Mouse (Mus musculus): ENCODE measurements around the gene Map7. TPM values are rescaled to one million over a fixed set of nuclear protein-coding genes. Genes with fewer than 3 reads are reported as not detected.

The Map7 gene
- 10.3 and 10.6 TPM in 2 replicates for polyA plus RNA-seq (2015; fragmentation: Nextera tagmentation; extraction: Ambion mirVana)

DNA sequence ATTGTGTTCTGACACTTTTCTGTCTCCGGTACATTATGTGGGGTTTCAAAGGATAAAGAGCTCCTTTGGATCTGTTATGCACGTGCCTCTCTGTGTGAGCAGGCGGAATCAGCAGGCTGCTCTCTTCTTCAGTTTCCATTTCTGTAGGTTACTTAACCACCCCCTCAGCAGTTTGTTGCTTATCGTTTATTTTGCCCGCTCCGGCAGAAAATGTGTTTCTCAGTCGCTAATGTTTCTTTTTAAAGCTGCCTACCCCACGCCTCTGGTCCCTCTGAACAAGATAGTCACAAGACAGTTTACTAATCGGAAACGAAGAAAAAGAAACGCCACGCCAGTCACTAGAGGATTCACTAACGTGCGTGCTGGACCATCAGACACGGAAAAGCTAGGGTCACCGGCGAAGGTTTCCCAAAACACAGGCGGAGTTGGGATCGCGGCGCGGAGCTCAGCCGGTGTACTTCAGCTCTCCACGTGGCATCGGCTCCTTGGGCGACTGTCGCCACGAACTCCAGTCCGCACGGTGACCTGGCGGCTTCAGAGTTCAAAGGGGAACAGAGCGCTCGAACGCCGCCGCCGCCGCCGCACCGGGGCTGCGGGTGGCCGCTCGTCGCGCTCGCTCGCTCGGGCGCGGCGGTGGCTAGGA, at the start of gene Map7:
Map7 (plus strand) TSS at position 342 of the 643 bp plus-strand sequence.
- Histone ChIP-seq H3K4me2 (peak within 1 kb of the TSS; percentile 93), H3K9ac (peak within 1 kb of the TSS; percentile 71), H3K4me3 (peak within 1 kb of the TSS; percentile 71), H3K36me3 (no peaks in the 10 kb centered on the region), H3K27me3 (peaks cover 59% of the 10 kb centered on the region), H3K9me3 (no peaks in the 10 kb centered on the region), H3K27ac (peak within 1 kb of the TSS; percentile 18; the same call in 1 of the 2 replicates), H3K4me1 (replicated peaks) (peaks cover 23% of the 10 kb centered on the region)
- WGBS, result 3% methylated on average over 51 of the region's 51 CpGs
- peak; percentile 29 for ATAC-seq (ENCODE audit: low FRiP score)

DNA sequence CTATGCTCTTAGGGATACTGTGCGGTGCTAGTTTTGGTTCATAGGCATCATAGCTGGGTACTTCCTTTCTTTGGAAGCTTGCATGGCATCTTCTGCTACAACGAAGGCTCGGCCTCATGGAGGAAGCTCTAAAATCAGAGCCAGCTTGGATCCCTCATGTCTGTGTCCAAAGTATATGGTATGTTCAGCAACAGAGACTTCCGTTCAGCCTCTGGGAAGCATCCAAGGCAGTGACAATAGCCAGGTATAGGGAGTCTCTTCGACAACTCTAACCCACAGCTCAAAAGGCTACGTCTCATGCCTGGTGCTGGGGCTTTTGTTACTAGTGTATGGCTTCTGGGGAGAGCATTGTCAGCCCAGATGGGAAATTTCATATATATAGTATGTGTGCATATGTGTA, 46.8 kb upstream of the Map7 start:
- Histone ChIP-seq H3K4me1 (replicated peaks) (no peaks in the 10 kb centered on the region), H3K4me2 (no peak overlapping the region), H3K4me3 (no peak overlapping the region), H3K27me3 (no peaks in the 10 kb centered on the region), H3K9me3 (no peaks in the 10 kb centered on the region), H3K9ac (no peak overlapping the region), H3K36me3 (no peaks in the 10 kb centered on the region), H3K27ac (no peak overlapping the region)
- no peak for ATAC-seq (ENCODE audit: low FRiP score)
- 95% methylated on average over 6 of the region's 6 CpGs for WGBS

DNA sequence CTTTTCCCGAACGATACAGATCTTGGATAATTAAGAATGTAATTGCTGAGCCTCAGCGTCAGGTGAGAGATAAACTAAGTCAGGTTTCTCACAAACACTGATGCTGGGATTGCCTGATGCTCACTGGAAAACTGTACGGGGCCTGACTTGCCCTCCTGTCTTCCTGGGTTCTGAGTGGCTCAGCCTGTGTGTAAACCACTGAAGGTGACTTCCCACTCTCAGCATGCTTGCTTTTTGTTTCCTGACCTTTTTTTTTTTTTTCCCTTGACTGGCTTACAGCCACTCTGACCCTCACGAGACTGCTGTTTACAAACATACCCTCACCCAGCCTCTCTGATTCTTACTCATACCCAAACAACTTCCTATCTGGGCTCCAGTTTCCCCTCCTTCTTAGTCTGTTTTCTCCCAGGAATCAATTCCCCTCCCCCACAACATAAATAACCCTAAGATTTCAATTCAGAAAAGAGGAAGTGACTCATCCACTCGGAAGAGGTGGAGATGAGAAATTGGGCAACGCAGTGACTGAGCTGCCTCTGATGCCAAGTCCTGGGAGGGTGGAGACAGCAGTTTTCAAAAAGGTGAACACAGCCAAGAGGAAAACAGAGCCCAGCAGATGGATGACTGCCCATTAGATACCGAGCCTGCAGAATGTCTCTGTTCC, 43.9 kb upstream of the Map7 start:
- Histone ChIP-seq H3K27ac (no peak overlapping the region), H3K27me3 (no peaks in the 10 kb centered on the region), H3K4me1 (replicated peaks) (no peaks in the 10 kb centered on the region), H3K9me3 (no peaks in the 10 kb centered on the region), H3K4me3 (no peak overlapping the region), H3K4me2 (no peak overlapping the region), H3K36me3 (no peaks in the 10 kb centered on the region), H3K9ac (no peak overlapping the region)
- 80% methylated on average over 8 of the region's 8 CpGs for WGBS
- ATAC-seq (ENCODE audit: low FRiP score), result no peak

DNA sequence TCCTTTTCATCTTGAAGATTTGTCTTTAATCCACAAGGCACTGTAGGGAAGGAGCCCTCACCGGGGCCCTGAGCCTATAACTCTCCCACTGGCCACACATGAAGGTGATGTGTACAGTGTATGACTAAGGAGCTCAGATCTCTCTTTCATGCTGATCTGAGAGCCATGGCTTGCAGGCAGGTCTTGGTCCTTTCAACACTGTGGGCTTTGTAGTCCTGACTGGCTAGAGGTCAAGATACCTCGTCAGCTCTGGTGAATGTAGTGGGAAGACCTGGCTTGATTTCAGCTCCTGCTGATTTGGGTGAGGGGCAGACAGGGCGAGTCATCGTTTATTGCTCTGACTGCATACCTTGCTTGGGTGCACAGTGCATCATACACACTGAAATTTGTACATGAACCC, 42.7 kb upstream of the Map7 start:
- 87% methylated on average over 4 of the region's 4 CpGs for WGBS
- ATAC-seq (ENCODE audit: low FRiP score), result no peak
- Histone ChIP-seq H3K9me3 (no peaks in the 10 kb centered on the region), H3K36me3 (no peaks in the 10 kb centered on the region), H3K4me2 (no peak overlapping the region), H3K27me3 (no peaks in the 10 kb centered on the region), H3K9ac (no peak overlapping the region), H3K4me3 (no peak overlapping the region), H3K4me1 (replicated peaks) (no peaks in the 10 kb centered on the region), H3K27ac (no peak overlapping the region)

DNA sequence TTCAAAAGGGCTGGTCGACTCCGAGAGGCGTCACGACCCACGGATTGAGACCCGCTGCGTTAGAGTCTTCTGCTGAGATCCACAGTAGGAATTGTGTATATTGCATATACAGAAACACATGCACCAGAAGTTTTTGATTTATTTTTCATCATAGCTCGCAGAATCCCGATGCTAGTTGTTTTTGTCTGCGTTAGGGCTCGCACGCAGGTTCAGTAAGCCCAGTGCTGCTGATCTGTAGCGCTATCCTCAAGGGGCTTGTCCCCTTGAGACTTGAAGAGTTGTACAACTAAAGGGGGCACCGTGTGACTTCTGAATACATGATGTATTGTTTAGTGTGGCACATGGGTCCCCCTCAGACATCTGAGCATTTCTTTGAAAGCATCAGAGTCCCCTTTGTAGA, 41.2 kb upstream of the Map7 start:
- H3K4me2 ChIP-seq, result no peak overlapping the region
- no peak overlapping the region for H3K9ac ChIP-seq
- no peaks in the 10 kb centered on the region for H3K9me3 ChIP-seq
- no peak overlapping the region for H3K27ac ChIP-seq
- no peaks in the 10 kb centered on the region for H3K4me1 ChIP-seq (replicated peaks)
- no peaks in the 10 kb centered on the region for H3K27me3 ChIP-seq
- H3K36me3 ChIP-seq, result no peaks in the 10 kb centered on the region
- no peak overlapping the region for H3K4me3 ChIP-seq
- ATAC-seq (ENCODE audit: low FRiP score), result no peak
- 92% methylated on average over 14 of the region's 14 CpGs for WGBS

DNA sequence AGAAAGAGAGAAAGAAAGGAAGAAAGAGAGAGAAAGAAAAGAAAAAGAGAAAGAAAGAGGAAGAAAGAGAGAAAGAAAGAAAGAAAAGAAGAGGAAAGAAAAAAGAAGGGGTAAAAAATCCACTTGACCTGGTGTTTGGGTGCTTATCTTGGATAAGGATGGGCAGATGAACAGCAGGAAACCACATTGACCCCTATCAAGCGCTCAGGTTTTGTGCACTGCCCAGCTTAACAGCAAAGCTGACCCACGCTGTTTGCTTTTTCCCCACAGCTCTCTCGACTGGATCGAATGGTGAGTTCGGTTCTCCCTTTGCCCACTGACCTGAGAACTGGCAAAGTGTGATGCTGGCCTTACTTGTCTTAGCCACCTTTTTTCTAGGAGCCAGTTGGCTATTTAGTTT, 36.8 kb upstream of the Map7 start:
- Histone ChIP-seq H3K9ac (no peak overlapping the region), H3K27ac (no peak overlapping the region), H3K36me3 (no peaks in the 10 kb centered on the region), H3K4me2 (no peak overlapping the region), H3K27me3 (no peaks in the 10 kb centered on the region), H3K4me1 (replicated peaks) (no peaks in the 10 kb centered on the region), H3K9me3 (no peaks in the 10 kb centered on the region), H3K4me3 (no peak overlapping the region)
- 92% methylated on average over 5 of the region's 5 CpGs for WGBS
- no peak for ATAC-seq (ENCODE audit: low FRiP score)

DNA sequence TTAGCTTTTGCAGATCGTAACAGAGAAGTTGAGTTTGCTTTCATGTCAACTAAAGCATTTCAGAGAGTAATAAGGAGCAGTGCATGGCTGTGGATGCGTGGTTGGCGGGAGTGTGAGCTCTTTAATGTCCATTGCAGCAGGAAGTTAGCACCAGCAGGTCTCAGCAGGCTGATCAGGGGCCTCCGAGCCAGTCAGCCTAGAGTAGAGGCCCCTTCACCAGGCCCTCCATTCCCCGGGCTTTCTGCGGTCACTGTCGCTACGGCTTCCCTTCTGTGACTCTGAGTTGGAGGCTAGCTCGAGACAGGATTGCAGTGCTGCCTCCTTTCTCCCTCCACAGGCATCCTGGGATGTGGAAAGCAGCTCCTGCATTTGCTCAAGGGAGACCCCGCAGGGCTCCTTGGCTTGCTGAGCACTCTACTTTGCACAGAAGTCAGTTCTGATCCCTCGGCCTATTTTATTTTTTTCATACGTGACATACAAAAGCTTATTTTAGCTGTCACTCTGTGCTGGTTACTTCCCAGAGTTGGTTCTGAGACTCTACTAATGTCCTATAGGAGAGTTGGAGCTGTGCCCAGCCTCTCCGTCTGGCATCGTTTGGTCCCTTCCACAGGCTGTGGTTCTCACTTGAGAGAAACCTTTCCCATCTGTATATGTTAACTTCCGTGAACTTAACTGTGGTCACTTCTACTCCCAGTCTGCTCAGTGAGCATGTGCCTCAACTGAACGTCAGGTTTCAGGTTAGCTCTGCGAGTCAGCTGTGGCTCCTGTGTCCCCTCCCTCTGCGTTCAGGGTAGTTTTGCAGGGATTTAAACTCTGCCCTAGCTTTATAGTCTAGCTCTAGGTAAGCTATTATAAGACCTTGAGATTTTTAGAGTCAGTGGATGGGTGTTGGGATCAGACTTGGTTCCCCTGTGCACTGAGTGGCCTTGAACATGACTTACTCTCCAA, 36.0 kb upstream of the Map7 start:
- WGBS, result 85% methylated on average over 18 of the region's 18 CpGs
- no peak overlapping the region for H3K4me3 ChIP-seq
- no peak overlapping the region for H3K4me2 ChIP-seq
- H3K9ac ChIP-seq, result no peak overlapping the region
- H3K9me3 ChIP-seq, result no peaks in the 10 kb centered on the region
- no peaks in the 10 kb centered on the region for H3K4me1 ChIP-seq (replicated peaks)
- no peaks in the 10 kb centered on the region for H3K36me3 ChIP-seq
- H3K27me3 ChIP-seq, result no peaks in the 10 kb centered on the region
- no peak for ATAC-seq (ENCODE audit: low FRiP score)
- no peak overlapping the region for H3K27ac ChIP-seq

DNA sequence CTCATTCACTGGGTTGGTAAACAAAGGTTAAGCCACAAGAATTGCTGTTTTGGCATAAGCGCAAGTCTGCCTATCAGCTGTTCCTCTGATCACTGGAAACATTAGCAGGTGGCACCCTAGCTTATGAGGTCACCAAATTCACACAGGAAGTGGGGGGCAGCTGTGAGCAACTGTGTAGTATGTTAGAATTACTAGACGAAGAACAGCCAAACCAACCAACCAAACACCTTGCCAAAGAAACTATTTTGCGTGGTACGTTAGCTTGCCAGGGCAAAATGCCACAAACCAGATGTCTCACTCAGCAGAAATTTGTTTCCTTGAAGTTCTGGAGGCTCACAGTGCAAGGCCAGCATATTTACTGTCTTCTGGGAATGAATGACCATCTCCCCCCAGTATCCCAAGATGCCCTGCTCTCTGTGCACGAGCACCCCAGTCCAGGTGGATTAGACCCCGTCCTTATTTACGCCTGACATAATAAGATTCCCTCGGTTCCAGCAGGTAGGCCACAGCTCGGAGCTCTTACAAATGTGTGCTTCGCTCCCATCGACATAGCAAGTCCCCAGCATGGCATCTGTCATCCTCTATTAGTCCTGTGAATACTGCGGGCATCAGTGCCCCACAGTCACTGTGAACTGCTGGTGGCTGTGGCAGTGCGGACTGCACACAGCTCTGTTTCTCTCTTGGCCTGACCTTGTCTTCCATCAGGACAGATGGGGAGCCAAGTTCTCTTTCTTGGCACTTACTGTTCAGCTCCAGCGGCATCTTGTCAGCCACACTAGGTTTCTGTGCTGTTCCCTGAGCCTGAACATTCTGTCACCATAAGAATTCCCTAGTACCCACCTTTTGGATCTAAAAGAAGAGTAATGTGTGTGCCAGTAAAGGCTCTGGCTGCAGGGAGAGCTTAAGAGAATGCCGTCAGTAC, 28.5 kb upstream of the Map7 start:
- 92% methylated on average over 15 of the region's 15 CpGs for WGBS
- Histone ChIP-seq H3K27me3 (no peaks in the 10 kb centered on the region), H3K27ac (no peak overlapping the region), H3K4me3 (no peak overlapping the region), H3K4me2 (no peak overlapping the region), H3K9me3 (no peaks in the 10 kb centered on the region), H3K36me3 (no peaks in the 10 kb centered on the region), H3K4me1 (replicated peaks) (no peaks in the 10 kb centered on the region), H3K9ac (no peak overlapping the region)
- ATAC-seq (ENCODE audit: low FRiP score), result no peak

DNA sequence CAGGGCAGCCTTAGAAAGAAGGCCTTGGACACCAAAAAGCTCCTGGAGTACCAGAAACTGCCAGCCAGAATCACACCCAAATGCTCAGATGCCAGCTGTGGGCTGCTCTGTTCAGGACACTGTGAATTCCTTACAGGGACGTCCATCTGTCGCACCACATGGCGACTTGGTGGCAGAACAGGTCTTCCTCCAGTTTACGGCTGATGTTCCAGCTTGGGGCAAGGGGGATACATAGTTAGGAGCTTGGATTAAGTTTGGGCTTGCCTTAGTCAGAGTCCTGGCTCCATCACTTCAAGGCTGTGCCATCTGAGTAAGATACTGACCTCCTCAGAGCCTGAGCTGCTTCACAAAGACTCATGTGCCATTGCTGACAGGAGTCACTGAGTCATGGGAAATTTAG, 26.3 kb upstream of the Map7 start:
- Histone ChIP-seq H3K4me2 (no peak overlapping the region), H3K27ac (no peak overlapping the region), H3K9me3 (no peaks in the 10 kb centered on the region), H3K36me3 (no peaks in the 10 kb centered on the region), H3K4me3 (no peak overlapping the region), H3K27me3 (no peaks in the 10 kb centered on the region), H3K4me1 (replicated peaks) (no peaks in the 10 kb centered on the region), H3K9ac (no peak overlapping the region)
- WGBS, result 86% methylated on average over 4 of the region's 4 CpGs
- no peak for ATAC-seq (ENCODE audit: low FRiP score)

DNA sequence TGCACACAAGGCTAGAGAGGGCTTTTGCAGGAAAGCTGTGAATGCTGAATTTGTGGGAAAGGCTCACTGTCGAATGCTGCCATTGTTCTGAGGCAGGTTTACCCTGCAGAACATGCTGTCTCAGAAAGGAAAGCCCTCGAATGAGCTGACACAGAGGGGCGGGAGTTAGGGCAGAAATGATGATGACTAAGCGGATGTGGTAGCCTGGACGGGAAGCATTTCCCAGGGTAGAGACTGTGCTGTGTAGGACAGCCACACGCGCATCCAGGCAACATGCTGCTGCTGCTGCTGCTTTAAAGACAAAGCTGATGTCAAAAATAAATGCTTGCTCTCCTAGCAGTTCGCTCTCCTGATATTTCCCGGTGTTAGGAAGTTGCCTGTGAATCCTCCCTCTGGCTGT, 24.9 kb upstream of the Map7 start:
- Histone ChIP-seq H3K4me1 (replicated peaks) (no peaks in the 10 kb centered on the region), H3K27me3 (no peaks in the 10 kb centered on the region), H3K36me3 (no peaks in the 10 kb centered on the region), H3K27ac (peak overlapping the region; percentile 31; the same call in 1 of the 2 replicates), H3K9ac (0 out of 2 replicates have a peak overlapping the region, but pooled peaks have one; percentile 1), H3K4me3 (no peak overlapping the region), H3K9me3 (no peaks in the 10 kb centered on the region), H3K4me2 (no peak overlapping the region)
- 0 out of 2 replicates have a peak, but pooled peaks have one; percentile 36 for ATAC-seq (ENCODE audit: low FRiP score)
- 37% methylated on average over 9 of the region's 9 CpGs for WGBS

DNA sequence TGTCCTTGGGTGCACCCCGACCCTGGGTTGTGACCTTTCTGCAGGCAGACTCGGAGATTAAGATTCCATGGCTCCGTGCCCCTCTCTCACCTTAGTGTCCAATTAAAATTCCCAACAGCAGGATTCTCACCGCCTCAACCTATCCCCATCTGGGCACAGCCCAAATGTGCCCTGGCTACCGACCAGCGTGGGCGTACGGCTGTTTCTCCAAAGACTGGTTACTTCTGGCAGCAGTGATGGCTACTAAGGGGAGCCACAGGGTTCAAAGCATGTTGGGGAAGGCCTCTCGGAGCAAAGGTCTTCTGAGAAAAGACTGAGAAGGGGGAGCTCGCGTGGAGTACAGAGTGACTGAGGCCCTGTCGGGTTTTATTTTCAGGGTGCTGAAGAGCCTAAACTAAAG, 23.7 kb upstream of the Map7 start:
- ATAC-seq (ENCODE audit: low FRiP score), result no peak
- H3K27me3 ChIP-seq, result no peaks in the 10 kb centered on the region
- 87% methylated on average over 12 of the region's 12 CpGs for WGBS

More for the DNA sequence above, 23.7 kb upstream of the Map7 start:
- Histone ChIP-seq H3K9ac (no peak overlapping the region), H3K4me3 (no peak overlapping the region), H3K4me2 (no peak overlapping the region), H3K9me3 (no peaks in the 10 kb centered on the region), H3K36me3 (no peaks in the 10 kb centered on the region), H3K27ac (no peak overlapping the region), H3K4me1 (replicated peaks) (no peaks in the 10 kb centered on the region)

Measured in hindbrain, embryonic 13.5 days (tissue).